Mouse (Mus musculus) embryonic facial prominence, embryonic 13.5 days (tissue): ENCODE data around the gene Prkch. TPM values are rescaled to one million over a fixed set of nuclear protein-coding genes. Genes with fewer than 3 reads are reported as not detected.
"Not testable (repeated sequence)": the region's sequence is repeated elsewhere in the genome, so short reads cannot be mapped to it uniquely, and the experiment has no call there.

ENCODE experiments used
- ATAC-seq: fragments of 200-750 bp; cut with Nextera tagmentation; 2 replicates; pipeline ENCODE4 v1.8.0; 2017; ENCODE audit warnings: low read depth; ENCODE audit not compliant: insufficient number of reproducible peaks, insufficient read depth, low FRiP score, low TSS enrichment
- H3K27ac ChIP-seq: fragments of 300-500 bp; sonication (generic); 2 replicates; pipeline ENCODE4 v1.5.1; 2015; ENCODE audit warnings: moderate library complexity, mild to moderate bottlenecking, inconsistent platforms
- H3K27me3 ChIP-seq: fragments of 300-500 bp; sonication (generic); 2 replicates; pipeline ENCODE4 v1.6.1; 2015; ENCODE audit warnings: mild to moderate bottlenecking, inconsistent platforms
- H3K36me3 ChIP-seq: fragments of 300-500 bp; sonication (generic); 2 replicates; pipeline ENCODE4 v1.6.1; 2015; ENCODE audit warnings: mild to moderate bottlenecking, inconsistent platforms
- H3K4me1 ChIP-seq: fragments of 300-500 bp; sonication (generic); 2 replicates; pipeline ENCODE4 v1.6.1; 2015; ENCODE audit warnings: inconsistent platforms
- H3K4me2 ChIP-seq: fragments of 300-500 bp; sonication (generic); 2 replicates; pipeline ENCODE4 v1.6.1; 2015; ENCODE audit warnings: moderate library complexity, mild to moderate bottlenecking, inconsistent platforms
- H3K4me3 ChIP-seq: fragments of 300-500 bp; sonication (generic); 2 replicates; pipeline ENCODE4 v1.5.1; 2015; ENCODE audit warnings: mild to moderate bottlenecking, inconsistent platforms
- H3K9ac ChIP-seq: fragments of 300-500 bp; sonication (generic); 2 replicates; pipeline ENCODE4 v1.6.1; 2015; ENCODE audit warnings: mild to moderate bottlenecking, inconsistent platforms
- H3K9me3 ChIP-seq: fragments of 300-500 bp; sonication (generic); 2 replicates; pipeline ENCODE4 v1.6.1; 2016; ENCODE audit warnings: inconsistent platforms
- WGBS: fragments of 180-500 bp; shearing (Covaris S2); methylation state at CpG from one replicate; pipeline ENCODE4 v1.1.7; 2015; ENCODE audit warnings: mixed read lengths; 5-methylcytosine and 5-hydroxymethylcytosine counted together
- polyA plus RNA-seq: library from polyadenylated mRNA; unstranded; fragments of >200 nt; fragmentation: Nextera tagmentation; extraction: Ambion mirVana; gene quantifications from 2 replicates; pipeline ENCODE4 v1.2.1, GENCODE M21; 2015

Prkch gene
- polyA plus RNA-seq, 1 experiment from 2014 or later, result 13.3 TPM

DNA sequence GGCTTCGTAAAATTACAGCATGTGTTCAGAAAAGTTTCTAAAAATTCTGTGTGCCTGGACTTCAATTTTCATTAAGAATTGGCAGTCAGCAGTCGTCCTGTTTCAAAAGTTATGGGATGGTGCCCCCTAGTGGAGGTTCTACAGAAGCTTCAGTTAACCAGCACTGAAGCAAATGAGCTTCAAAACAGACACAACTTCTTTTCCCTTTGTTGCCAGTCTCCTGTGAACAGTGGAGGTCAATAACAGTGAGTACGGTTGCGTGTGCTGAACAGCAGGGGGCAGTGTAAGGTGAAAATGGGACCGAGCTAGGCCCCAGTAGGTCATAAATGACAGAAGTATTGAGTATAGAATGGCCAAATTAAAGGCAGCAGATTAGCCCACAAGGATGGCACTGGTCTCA lies 30.4 kb upstream of the Prkch start:
- Histone ChIP-seq H3K27me3 (peaks cover 8% of the 10 kb centered on the region), H3K4me3 (no peak overlapping the region), H3K9ac (no peak overlapping the region), H3K9me3 (no peaks in the 10 kb centered on the region), H3K4me2 (no peak overlapping the region), H3K36me3 (no peaks in the 10 kb centered on the region), H3K4me1 (peaks cover under 1% of the 10 kb centered on the region; the same call in 1 of the 2 replicates), H3K27ac (no peak overlapping the region)
- WGBS, result 1% methylated on average over 5 of the region's 5 CpGs
- peak; percentile 48; the same call in 1 of the 2 replicates for ATAC-seq

DNA sequence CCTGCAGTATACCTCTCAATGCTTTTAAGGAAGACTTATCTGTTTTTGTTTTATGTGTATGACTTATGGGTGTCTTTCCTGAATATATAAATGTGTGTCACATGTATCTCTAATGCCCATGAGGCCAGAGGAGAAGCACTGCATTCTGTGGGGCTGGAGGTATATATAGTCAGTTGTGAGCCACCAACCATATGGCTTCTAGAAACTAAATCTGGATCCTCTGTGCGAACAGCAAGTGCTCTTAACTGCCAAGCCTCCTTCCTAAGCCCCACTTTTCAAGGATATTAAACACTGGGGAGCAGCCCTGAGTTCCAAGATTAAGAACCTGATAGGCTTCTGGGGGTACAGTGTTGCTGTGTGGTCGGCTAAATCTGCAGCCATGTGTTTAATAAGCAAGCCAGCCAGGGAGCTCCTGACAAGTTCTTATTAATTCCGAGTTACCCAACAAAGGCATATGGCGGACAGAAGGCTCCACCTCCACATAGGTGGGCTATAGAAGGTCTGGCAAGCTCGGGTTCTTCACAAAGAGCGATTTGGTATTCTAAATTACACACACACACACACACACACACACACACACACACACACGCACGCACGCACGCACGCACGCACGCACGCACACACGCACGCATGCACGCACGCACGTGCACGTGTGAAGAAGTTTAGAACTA lies 25.9 kb upstream of the Prkch start:
- H3K4me2 ChIP-seq, result no peak overlapping the region
- H3K27ac ChIP-seq, result no peak overlapping the region
- no peaks in the 10 kb centered on the region for H3K9me3 ChIP-seq
- no peak overlapping the region for H3K9ac ChIP-seq
- ATAC-seq, result no peak
- no peaks in the 10 kb centered on the region for H3K27me3 ChIP-seq
- no peak overlapping the region for H3K4me3 ChIP-seq
- 90% methylated on average over 20 of the region's 20 CpGs for WGBS
- no peaks in the 10 kb centered on the region for H3K36me3 ChIP-seq
- no peaks in the 10 kb centered on the region for H3K4me1 ChIP-seq

DNA sequence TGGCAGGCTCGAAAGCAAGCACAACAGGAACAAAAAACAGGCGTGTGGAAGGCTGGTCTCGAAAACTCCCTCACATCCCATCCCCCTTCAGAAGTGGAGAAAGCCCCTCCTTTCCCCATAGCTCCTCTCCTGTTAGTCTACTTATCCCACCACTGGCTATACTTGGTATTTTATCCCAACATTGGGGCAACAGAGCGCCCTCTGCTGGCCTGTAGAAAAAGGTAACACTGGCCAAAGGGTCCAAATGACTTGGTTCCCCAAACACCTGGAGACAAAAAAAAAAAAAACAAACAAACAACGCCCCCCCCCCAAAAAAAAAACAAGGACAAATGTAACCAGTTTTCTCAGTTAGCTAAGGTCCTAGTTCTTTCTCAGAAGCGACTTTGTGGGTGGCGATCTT lies 24.5 kb upstream of the Prkch start:
- Histone ChIP-seq H3K4me2 (no peak overlapping the region), H3K9ac (no peak overlapping the region), H3K36me3 (no peaks in the 10 kb centered on the region), H3K27ac (no peak overlapping the region), H3K4me1 (0 out of 2 replicates have a peak, but pooled peaks cover 2% of the 10 kb centered on the region), H3K9me3 (no peaks in the 10 kb centered on the region), H3K4me3 (no peak overlapping the region), H3K27me3 (no peaks in the 10 kb centered on the region; the same call in 1 of the 2 replicates)
- ATAC-seq, result no peak
- 55% methylated on average over 7 of the region's 7 CpGs for WGBS

DNA sequence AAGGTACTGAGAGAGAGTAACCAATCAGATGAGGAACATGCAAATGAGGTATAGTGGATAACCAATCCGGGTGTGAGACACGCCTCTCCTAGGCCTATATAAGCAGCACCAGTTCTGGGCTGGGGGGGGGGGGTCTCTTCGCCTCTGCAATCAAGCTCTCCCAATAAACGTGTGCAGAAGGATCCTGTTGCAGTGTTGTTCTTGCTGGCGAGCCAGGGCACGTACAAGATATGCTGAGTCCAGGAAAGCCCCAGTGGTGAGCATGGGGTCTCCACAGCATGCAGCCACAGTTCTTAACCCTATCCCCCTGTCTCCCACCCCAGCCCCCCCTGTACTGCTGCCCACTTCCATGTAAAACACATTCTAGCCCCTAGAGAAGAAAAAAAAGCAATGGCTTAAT lies 21.5 kb upstream of the Prkch start:
- not testable (repeated sequence) for H3K36me3 ChIP-seq, H3K4me1 ChIP-seq, H3K27me3 ChIP-seq, ATAC-seq, H3K27ac ChIP-seq, H3K4me3 ChIP-seq, H3K4me2 ChIP-seq, H3K9ac ChIP-seq, H3K9me3 ChIP-seq
- WGBS, result 66% methylated on average over 6 of the region's 6 CpGs

DNA sequence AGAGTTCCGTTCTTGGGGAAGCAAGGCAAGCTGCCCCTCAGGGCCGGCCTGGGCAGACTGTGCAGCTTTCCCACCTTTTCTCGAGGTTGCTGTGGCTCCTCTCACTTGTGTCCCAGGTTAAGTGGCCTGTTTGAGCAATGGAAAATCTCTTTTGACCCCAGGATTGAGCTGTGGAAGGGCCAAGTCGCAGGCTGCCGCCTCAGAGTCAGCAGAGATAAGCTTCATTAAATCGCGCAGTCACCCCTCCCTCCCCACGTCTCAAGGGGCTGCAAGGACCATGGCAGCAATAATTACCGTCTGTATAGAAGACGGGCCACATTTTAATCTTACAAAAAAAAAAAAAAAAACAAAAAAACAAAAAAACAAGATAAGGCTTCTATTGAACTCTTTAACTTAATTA lies 20.4 kb upstream of the Prkch start:
- Histone ChIP-seq H3K27ac (no peak overlapping the region), H3K4me3 (no peak overlapping the region)
- ATAC-seq, result no peak

DNA sequence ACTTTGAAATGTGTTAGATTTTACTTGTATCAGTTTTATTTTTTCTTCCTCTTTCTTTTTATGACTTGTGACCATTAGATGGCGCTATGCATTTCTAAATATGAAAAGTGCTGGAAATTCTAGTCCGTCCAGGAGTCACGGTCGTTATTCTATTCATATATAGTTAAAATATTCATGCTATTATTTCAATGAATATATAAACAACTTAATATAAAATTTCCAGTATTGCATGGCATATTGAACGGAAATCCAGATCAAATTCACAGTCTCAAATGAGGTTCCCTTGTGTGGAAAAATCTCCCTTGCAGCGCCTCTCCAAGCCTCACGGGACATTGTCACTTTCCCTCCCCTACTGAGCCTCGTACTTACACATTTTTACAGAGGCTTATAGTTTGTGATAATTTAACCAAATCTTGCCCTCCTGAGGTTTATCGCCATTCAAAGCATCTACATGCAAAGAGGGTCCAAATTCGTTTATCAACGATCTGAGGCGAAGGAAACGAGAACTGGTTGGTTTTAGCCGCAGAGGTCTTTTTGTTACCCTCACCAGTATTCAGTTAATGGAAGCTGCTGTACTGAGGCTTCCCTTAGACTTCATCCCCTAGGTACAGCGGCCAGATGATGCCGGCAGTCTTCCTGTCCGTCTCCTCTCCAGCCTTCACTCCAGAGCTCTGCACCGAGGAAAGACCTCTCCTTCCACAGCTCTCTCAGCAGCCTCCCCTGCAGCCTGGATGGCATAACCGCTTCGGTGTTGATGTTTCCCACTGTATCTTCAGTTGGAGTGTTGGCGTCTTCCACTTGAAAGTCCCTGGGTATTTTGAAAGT lies 19.6 kb upstream of the Prkch start:
- H3K9me3 ChIP-seq, result no peaks in the 10 kb centered on the region
- H3K4me2 ChIP-seq, result peak overlapping the region; percentile 61
- no peaks in the 10 kb centered on the region; the same call in 1 of the 2 replicates for H3K27me3 ChIP-seq
- H3K4me1 ChIP-seq, result peaks cover 7% of the 10 kb centered on the region; the same call in 1 of the 2 replicates
- H3K27ac ChIP-seq, result no peak overlapping the region
- H3K36me3 ChIP-seq, result no peaks in the 10 kb centered on the region
- H3K9ac ChIP-seq, result peak overlapping the region; percentile 61
- peak overlapping the region; percentile 37 for H3K4me3 ChIP-seq
- WGBS, result 20% methylated on average over 21 of the region's 21 CpGs
- no peak for ATAC-seq

More for the DNA sequence above, 20.4 kb upstream of the Prkch start:
- no peak overlapping the region for H3K4me2 ChIP-seq
- no peaks in the 10 kb centered on the region for H3K9me3 ChIP-seq
- H3K4me1 ChIP-seq, result peaks cover 7% of the 10 kb centered on the region; the same call in 1 of the 2 replicates
- H3K9ac ChIP-seq, result 0 out of 2 replicates have a peak overlapping the region, but pooled peaks have one; percentile 27
- no peaks in the 10 kb centered on the region for H3K36me3 ChIP-seq
- 10% methylated on average over 10 of the region's 10 CpGs for WGBS
- no peaks in the 10 kb centered on the region; the same call in 1 of the 2 replicates for H3K27me3 ChIP-seq

DNA sequence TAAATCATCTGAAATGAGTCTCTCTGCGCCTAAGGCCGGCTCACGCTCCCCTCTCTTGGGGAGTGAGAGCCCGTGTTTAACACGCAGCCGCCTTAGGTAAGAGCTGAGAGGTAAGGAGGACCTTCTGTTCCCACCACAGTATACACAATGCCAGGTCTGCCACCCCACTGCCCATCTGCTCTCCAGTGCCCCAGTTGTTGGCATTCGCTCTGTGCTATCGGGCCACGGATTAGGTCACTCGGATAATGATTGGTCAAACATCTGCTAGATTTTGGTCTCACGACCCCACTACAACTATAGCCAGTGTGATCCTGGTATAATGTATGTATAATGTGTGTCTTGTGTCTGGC lies 19.0 kb upstream of the Prkch start:
- WGBS, result 62% methylated on average over 11 of the region's 11 CpGs
- H3K9me3 ChIP-seq, result no peaks in the 10 kb centered on the region
- H3K4me1 ChIP-seq, result peaks cover 7% of the 10 kb centered on the region; the same call in 1 of the 2 replicates
- ATAC-seq, result no peak
- no peaks in the 10 kb centered on the region; the same call in 1 of the 2 replicates for H3K27me3 ChIP-seq
- no peaks in the 10 kb centered on the region for H3K36me3 ChIP-seq
- peak overlapping the region; percentile 37 for H3K4me3 ChIP-seq
- peak overlapping the region; percentile 61 for H3K4me2 ChIP-seq
- H3K27ac ChIP-seq, result no peak overlapping the region
- 0 out of 2 replicates have a peak overlapping the region, but pooled peaks have one; percentile 61 for H3K9ac ChIP-seq

DNA sequence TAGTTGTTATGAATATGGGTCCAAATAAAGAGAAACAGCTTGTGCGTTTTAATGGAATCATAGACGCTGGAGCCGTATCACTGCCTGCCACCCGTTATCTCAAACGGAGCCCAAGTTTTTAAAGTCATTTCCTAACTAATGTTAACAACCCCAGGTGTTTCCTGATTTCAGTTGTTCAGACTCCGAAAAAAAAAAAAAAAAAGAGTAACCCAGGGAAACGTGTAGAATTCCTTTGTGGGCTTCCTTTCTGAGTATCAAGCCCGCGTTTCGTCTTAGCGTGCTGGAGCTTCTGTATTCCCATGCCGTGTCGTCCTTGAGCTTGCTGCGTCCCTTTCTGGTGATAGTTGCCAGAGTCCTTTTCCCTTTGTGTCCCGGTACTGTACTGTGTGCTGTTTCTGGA lies 10.0 kb upstream of the Prkch start:
- Histone ChIP-seq H3K36me3 (no peaks in the 10 kb centered on the region), H3K9me3 (no peaks in the 10 kb centered on the region), H3K9ac (no peak overlapping the region), H3K4me2 (no peak overlapping the region), H3K4me1 (no peaks in the 10 kb centered on the region), H3K4me3 (no peak overlapping the region), H3K27ac (no peak overlapping the region), H3K27me3 (0 out of 2 replicates have a peak, but pooled peaks cover 4% of the 10 kb centered on the region)
- 71% methylated on average over 15 of the region's 15 CpGs for WGBS
- no peak for ATAC-seq

DNA sequence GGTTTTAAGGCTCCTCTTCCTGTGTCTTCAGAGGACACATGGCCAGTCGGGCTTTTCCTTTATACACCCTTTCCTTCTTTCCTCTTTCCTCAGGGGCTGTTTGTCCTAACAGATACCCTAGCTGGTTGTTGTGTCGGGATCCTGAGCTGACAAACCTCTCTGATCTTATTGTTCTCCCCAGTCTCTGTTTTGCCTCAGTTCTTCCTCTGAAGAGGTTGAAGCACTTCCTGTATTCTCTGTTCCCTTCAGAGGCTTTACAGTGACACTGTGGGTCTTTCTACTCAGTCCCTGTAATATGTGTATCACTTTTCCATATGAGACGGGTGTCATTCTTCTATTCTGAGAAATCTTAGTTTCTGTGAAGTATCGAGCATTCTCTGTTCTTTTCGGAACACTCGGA lies 6.5 kb upstream of the Prkch start:
- no peak overlapping the region for H3K4me2 ChIP-seq
- no peak overlapping the region for H3K9ac ChIP-seq
- no peak for ATAC-seq
- H3K36me3 ChIP-seq, result no peaks in the 10 kb centered on the region
- 65% methylated on average over 6 of the region's 6 CpGs for WGBS
- H3K9me3 ChIP-seq, result no peaks in the 10 kb centered on the region
- H3K27me3 ChIP-seq, result peaks cover 4% of the 10 kb centered on the region; the same call in 1 of the 2 replicates
- H3K27ac ChIP-seq, result no peak overlapping the region
- H3K4me1 ChIP-seq, result no peaks in the 10 kb centered on the region
- no peak overlapping the region for H3K4me3 ChIP-seq

DNA sequence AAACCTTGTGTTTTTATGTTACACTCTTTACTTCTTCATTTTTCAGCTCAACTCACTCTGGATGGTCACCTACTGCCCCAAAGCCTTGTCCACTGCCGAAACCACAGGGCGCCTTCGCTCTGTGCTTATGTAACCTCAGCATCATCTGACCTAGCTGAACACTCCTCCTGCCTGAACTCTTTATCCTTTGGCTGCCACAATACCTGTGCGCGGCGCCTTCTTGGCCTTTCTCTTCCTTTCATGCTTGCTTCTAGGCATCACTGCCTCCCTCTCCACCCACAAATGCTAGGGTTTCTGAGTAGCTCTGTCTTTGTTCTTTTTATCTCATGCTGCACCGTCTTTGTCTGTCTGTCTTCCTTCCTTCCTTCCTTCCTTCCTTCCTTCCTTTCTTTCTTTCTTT lies 3.8 kb upstream of the Prkch start:
- no peak overlapping the region for H3K4me3 ChIP-seq
- H3K36me3 ChIP-seq, result no peaks in the 10 kb centered on the region
- H3K4me1 ChIP-seq, result peaks cover 11% of the 10 kb centered on the region
- no peak overlapping the region for H3K27ac ChIP-seq
- H3K9ac ChIP-seq, result no peak overlapping the region
- WGBS, result 85% methylated on average over 7 of the region's 7 CpGs
- H3K4me2 ChIP-seq, result no peak overlapping the region
- no peaks in the 10 kb centered on the region for H3K9me3 ChIP-seq
- no peak for ATAC-seq
- H3K27me3 ChIP-seq, result peaks cover 12% of the 10 kb centered on the region

DNA sequence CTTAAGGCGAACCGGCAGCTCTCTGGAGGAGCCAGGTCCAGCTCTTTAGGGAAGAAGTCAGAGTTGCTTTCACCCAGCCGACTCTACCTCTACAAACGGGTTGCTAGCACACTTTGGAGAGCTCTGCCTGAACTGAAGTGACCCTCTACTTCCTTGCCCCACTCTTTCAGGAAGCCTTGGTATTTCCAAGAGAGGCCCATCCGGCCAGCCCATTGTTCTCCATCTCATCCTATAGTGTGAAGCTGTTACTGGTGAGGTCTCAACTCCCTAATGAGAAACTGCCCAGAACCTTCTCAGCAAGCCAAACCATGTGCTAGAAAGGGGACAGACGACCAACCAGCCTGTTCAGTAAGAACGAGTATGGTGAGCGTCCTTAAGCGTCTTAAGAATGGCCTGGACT lies 1.3 kb upstream of the Prkch start:
- H3K36me3 ChIP-seq, result no peaks in the 10 kb centered on the region
- H3K4me1 ChIP-seq, result peaks cover 17% of the 10 kb centered on the region
- no peaks in the 10 kb centered on the region for H3K9me3 ChIP-seq
- H3K4me3 ChIP-seq, result no peak overlapping the region
- WGBS, result 76% methylated on average over 9 of the region's 9 CpGs
- H3K9ac ChIP-seq, result no peak overlapping the region
- peaks cover 20% of the 10 kb centered on the region for H3K27me3 ChIP-seq
- H3K4me2 ChIP-seq, result peak overlapping the region; percentile 90; the same call in 1 of the 2 replicates
- ATAC-seq, result no peak
- H3K27ac ChIP-seq, result 0 out of 2 replicates have a peak overlapping the region, but pooled peaks have one; percentile 80
